Mouse (Mus musculus): ENCODE data around the gene Mysm1. TPM values are rescaled to one million over a fixed set of nuclear protein-coding genes. Genes with fewer than 3 reads are reported as not detected.
A peak's percentile ranks its signal among the peaks of the same experiment; 100 is the strongest.

Mysm1 gene
- 32.2 and 35.9 TPM in 2 replicates for polyA plus RNA-seq (2015; fragmentation: Nextera tagmentation; extraction: Ambion mirVana)

- peak; percentile 100 for ATAC-seq (ENCODE audit: low FRiP score)
- H3K27me3 ChIP-seq = no peaks in the 10 kb centered on the region
- peak within 1 kb of the TSS; percentile 92 for H3K27ac ChIP-seq
- peaks cover 12% of the 10 kb centered on the region for H3K36me3 ChIP-seq
- no peaks in the 10 kb centered on the region for H3K9me3 ChIP-seq
- H3K4me2 ChIP-seq = peak within 1 kb of the TSS; percentile 59
- H3K4me1 ChIP-seq (replicated peaks) = peaks cover 26% of the 10 kb centered on the region
- WGBS = under 1% methylated on average over 69 of the region's 69 CpGs
- H3K9ac ChIP-seq = peak within 1 kb of the TSS; percentile 88
- H3K4me3 ChIP-seq = peak within 1 kb of the TSS; percentile 66
Measured at GRCm38 (mm10) chr4:94978590-94979499, at the start of gene Mysm1. Gene Mysm1, minus strand, starts transcription at chr4:94979100.

GRCm38 (mm10) chr4:95025847-95026600, 47.1 kb upstream of the Mysm1 start:
- Histone ChIP-seq H3K27me3 (no peaks in the 10 kb centered on the region), H3K4me3 (no peak overlapping the region), H3K4me1 (replicated peaks) (peaks cover 9% of the 10 kb centered on the region; the same call in 1 of the 2 replicates), H3K9ac (0 out of 2 replicates have a peak overlapping the region, but pooled peaks have one; percentile 5), H3K4me2 (no peak overlapping the region), H3K9me3 (no peaks in the 10 kb centered on the region), H3K36me3 (no peaks in the 10 kb centered on the region), H3K27ac (peak overlapping the region; percentile 23)
- peak; percentile 39; the same call in 1 of the 2 replicates for ATAC-seq (ENCODE audit: low FRiP score)
- 59% methylated on average over 16 of the region's 16 CpGs for WGBS

DNA sequence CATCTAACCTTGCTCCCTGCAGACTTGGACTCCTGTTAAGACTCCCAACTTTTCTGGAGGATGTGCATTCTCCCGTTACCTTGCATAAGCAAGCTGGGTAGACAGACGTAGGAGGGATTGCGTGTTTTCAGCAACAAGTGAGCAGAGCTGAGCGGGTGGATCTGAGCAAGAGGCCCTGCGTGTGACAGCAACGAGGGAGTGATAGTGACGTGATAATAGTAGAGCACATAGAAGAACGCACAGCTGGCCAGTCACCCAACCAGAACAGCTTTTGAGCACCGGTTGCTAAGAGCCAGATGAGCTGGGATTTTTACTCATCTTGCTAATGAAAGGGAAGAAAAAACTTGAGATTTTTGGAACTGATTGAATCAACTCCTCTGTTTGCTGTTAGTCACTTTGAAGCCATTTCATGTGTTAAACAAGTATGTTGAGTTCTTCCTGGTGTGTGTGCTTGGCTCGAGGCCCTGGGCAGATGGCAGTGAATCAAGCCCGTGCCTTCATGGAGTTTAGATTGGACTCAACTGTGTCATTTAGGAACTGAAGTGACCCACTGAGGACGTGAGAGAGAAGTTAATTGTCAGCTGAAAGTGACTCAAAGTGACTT, 44.6 kb upstream of the Mysm1 start:
- ATAC-seq (ENCODE audit: low FRiP score) = no peak
- no peak overlapping the region for H3K4me3 ChIP-seq
- H3K36me3 ChIP-seq = no peaks in the 10 kb centered on the region
- no peaks in the 10 kb centered on the region for H3K9me3 ChIP-seq
- H3K27me3 ChIP-seq = no peaks in the 10 kb centered on the region
- WGBS = 76% methylated on average over 12 of the region's 12 CpGs
- H3K9ac ChIP-seq = no peak overlapping the region
- H3K4me1 ChIP-seq (replicated peaks) = peaks cover 9% of the 10 kb centered on the region; the same call in 1 of the 2 replicates
- no peak overlapping the region for H3K27ac ChIP-seq
- H3K4me2 ChIP-seq = no peak overlapping the region

- Histone ChIP-seq H3K27ac (no peak overlapping the region), H3K9me3 (no peaks in the 10 kb centered on the region)
- ATAC-seq (ENCODE audit: low FRiP score) = no peak
Measured at GRCm38 (mm10) chr4:95021649-95022637, 43.0 kb upstream of the Mysm1 start.

GRCm38 (mm10) chr4:95020201-95020600, 41.3 kb upstream of the Mysm1 start:
- WGBS = 71% methylated on average over 2 of the region's 2 CpGs
- ATAC-seq (ENCODE audit: low FRiP score) = no peak
- Histone ChIP-seq H3K27me3 (no peaks in the 10 kb centered on the region), H3K9me3 (no peaks in the 10 kb centered on the region), H3K9ac (no peak overlapping the region), H3K4me1 (replicated peaks) (no peaks in the 10 kb centered on the region), H3K36me3 (no peaks in the 10 kb centered on the region), H3K4me3 (no peak overlapping the region), H3K27ac (no peak overlapping the region), H3K4me2 (no peak overlapping the region)

More at GRCm38 (mm10) chr4:95021649-95022637, 43.0 kb upstream of the Mysm1 start:
- Histone ChIP-seq H3K4me2 (no peak overlapping the region), H3K4me3 (no peak overlapping the region), H3K9ac (no peak overlapping the region), H3K27me3 (no peaks in the 10 kb centered on the region), H3K4me1 (replicated peaks) (peaks cover 9% of the 10 kb centered on the region; the same call in 1 of the 2 replicates), H3K36me3 (no peaks in the 10 kb centered on the region)
- 90% methylated on average over 12 of the region's 12 CpGs for WGBS

DNA sequence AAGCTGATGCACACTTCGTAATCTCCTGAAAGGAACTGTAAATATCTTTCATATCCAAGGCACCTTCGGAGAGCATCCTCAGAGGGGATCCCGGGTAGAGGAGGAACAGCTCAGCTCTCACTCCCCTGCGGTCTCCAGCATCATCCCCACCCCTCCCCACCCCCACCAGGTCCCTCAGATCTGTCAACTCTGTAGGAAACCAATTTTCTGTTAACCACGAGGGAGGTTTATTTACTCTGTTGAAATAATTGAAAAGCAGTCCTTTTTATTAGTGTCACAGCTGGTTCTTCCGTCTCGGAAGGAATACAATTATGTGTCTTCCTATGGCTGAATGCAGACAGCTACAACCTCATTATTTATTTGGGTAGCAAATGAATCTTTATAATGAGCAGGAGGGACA, 39.3 kb upstream of the Mysm1 start:
- ATAC-seq (ENCODE audit: low FRiP score) = peak; percentile 63; the same call in 1 of the 2 replicates

DNA sequence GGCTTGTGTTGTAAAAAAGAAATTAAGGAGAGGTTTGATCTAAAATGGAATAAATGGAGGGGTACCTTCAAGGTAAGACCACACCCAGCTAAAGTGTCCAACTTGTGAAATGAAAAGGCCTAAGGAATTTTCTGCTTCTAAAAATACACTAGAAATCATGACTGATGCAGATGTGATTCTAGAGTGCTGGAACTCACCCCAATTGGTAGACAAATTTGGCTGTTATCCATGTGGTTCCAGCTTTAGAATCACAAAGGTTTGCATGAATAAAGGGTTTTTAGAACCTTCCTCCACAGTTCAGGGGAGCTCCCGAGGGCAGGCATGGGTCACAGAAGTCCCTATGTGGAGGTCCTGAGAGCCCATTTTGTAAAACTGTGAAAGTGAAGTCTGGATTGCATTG, 33.8 kb upstream of the Mysm1 start:
- Histone ChIP-seq H3K9me3 (no peaks in the 10 kb centered on the region), H3K9ac (no peak overlapping the region), H3K4me3 (no peak overlapping the region), H3K4me1 (replicated peaks) (no peaks in the 10 kb centered on the region), H3K27ac (no peak overlapping the region), H3K27me3 (no peaks in the 10 kb centered on the region), H3K36me3 (no peaks in the 10 kb centered on the region), H3K4me2 (no peak overlapping the region)
- no peak for ATAC-seq (ENCODE audit: low FRiP score)
- WGBS = 85% methylated on average over 1 of the region's 1 CpGs

More for the DNA sequence above, 39.3 kb upstream of the Mysm1 start:
- no peaks in the 10 kb centered on the region for H3K36me3 ChIP-seq
- H3K27me3 ChIP-seq = no peaks in the 10 kb centered on the region
- no peaks in the 10 kb centered on the region for H3K4me1 ChIP-seq (replicated peaks)
- no peak overlapping the region for H3K4me2 ChIP-seq
- no peaks in the 10 kb centered on the region for H3K9me3 ChIP-seq
- no peak overlapping the region for H3K27ac ChIP-seq
- WGBS = 28% methylated on average over 7 of the region's 7 CpGs
- H3K4me3 ChIP-seq = no peak overlapping the region
- H3K9ac ChIP-seq = no peak overlapping the region

DNA sequence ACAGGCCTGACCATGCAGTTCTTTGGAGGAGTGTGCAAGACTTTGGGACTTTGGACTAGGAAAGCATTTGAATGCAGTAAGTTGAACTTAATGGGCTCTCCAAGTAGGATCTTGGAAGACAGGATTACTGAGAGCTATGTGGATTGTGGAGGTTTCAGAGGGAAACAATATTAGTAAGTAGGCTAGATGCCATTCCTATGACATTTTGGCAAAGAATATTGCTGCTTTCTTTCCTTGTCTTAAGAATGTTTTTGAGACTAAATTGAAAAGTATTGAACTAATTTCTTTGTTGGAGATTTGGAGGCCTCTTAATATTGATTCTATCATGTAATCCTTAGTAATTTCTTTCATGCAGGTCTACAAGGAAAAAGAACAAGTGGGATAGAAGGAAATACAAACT, 33.4 kb upstream of the Mysm1 start:
- no peak overlapping the region for H3K4me3 ChIP-seq
- H3K4me2 ChIP-seq = no peak overlapping the region
- no peaks in the 10 kb centered on the region for H3K4me1 ChIP-seq (replicated peaks)
- H3K9ac ChIP-seq = no peak overlapping the region
- H3K36me3 ChIP-seq = no peaks in the 10 kb centered on the region
- no peaks in the 10 kb centered on the region for H3K9me3 ChIP-seq
- ATAC-seq (ENCODE audit: low FRiP score) = no peak
- H3K27ac ChIP-seq = no peak overlapping the region
- H3K27me3 ChIP-seq = no peaks in the 10 kb centered on the region

DNA sequence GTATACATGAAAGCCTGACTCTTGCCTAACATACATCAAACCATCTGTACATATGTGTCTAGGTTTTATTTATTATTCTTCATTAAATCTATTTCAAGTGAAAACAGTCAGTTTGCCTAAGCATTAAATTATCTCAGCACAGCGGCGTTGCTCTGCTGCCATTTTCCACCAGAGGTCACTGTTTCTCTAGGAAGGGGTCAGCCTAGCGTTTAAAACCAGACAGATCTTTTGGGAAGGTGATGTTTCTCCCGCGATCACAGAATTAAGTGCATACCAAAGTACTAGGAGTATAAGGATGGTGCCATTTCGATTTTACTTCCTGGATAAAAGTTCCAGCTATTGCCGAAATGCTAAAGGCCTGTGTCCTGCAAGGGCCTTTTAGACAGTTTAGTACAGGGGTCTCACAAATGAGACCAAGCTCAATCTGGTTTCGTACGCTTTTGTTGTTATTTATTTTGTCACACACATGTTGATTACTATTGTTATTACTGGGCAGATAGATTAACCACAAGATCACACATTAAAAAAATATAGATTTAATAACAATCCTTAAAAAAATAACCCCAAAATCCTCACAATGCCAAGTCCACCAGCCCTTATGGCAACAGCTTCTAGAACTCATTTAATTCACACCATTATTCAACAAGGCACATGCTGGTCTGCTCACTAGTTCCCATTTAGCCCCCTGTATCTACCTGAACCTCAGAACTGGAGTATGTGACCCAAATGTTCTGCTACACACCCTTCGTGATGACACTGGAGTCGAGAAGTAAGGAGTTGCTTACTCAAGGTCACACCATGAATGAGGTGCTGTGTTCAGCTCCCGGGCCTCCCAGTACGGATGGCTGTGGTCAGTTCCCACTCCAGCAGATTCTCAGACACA, 29.5 kb upstream of the Mysm1 start:
- ATAC-seq (ENCODE audit: low FRiP score) = peak; percentile 82
- H3K36me3 ChIP-seq = no peaks in the 10 kb centered on the region
- 0 out of 2 replicates have a peak, but pooled peaks cover 2% of the 10 kb centered on the region for H3K27me3 ChIP-seq
- WGBS = 47% methylated on average over 13 of the region's 13 CpGs
- H3K4me2 ChIP-seq = no peak overlapping the region
- no peak overlapping the region for H3K9ac ChIP-seq
- no peak overlapping the region for H3K27ac ChIP-seq
- H3K4me1 ChIP-seq (replicated peaks) = no peaks in the 10 kb centered on the region
- no peak overlapping the region for H3K4me3 ChIP-seq
- H3K9me3 ChIP-seq = no peaks in the 10 kb centered on the region

DNA sequence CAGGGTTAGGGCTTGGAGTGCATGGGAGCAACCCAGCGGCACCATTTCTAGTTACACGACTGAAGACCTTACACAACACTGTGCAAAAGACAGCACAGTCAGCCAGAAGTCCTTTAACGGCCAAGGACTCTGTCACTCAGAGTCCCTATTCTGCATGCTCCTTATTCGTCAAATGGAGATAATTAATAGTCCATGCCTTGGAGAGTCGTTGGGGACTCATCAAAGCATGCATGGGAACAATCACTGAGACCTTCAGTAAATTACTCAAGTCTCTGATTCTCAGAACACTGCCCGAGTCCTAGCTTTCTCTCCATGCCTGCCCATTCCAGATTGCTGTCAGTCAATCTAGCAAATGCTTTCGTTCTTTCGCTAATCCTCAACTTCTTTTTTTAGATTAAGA, 28.9 kb upstream of the Mysm1 start:
- WGBS = 57% methylated on average over 8 of the region's 8 CpGs
- no peaks in the 10 kb centered on the region for H3K9me3 ChIP-seq
- no peak overlapping the region for H3K4me3 ChIP-seq
- no peak overlapping the region for H3K27ac ChIP-seq
- 0 out of 2 replicates have a peak, but pooled peaks cover 2% of the 10 kb centered on the region for H3K27me3 ChIP-seq
- no peak overlapping the region for H3K9ac ChIP-seq
- ATAC-seq (ENCODE audit: low FRiP score) = peak; percentile 57
- no peak overlapping the region for H3K4me2 ChIP-seq
- no peaks in the 10 kb centered on the region for H3K4me1 ChIP-seq (replicated peaks)
- no peaks in the 10 kb centered on the region for H3K36me3 ChIP-seq
